Mouse (Mus musculus) forebrain, embryonic 15.5 days (tissue): ENCODE results near the gene Ncoa3. TPM values are rescaled to one million over a fixed set of nuclear protein-coding genes. Genes with fewer than 3 reads are reported as not detected.
A peak's percentile ranks its signal among the peaks of the same experiment; 100 is the strongest.

Source experiments
- ATAC-seq: fragments of 200-750 bp; cut with Nextera tagmentation; replicated peaks from 2 replicates; pipeline ENCODE4 v1.8.0; 2017; ENCODE audit warnings: mild to moderate bottlenecking, moderate TSS enrichment, moderate library complexity
- H3K27ac ChIP-seq: fragments of 300-500 bp; sonication (generic); replicated peaks from 2 replicates; pipeline ENCODE4 v1.5.1; 2015; ENCODE audit warnings: mild to moderate bottlenecking, inconsistent platforms
- H3K27me3 ChIP-seq: fragments of 300-500 bp; sonication (generic); 2 replicates; pipeline ENCODE4 v1.6.1; 2015; ENCODE audit warnings: inconsistent platforms
- H3K36me3 ChIP-seq: fragments of 300-500 bp; sonication (generic); 2 replicates; pipeline ENCODE4 v1.6.1; 2015; ENCODE audit warnings: mild to moderate bottlenecking, inconsistent platforms
- H3K4me1 ChIP-seq: fragments of 300-500 bp; sonication (generic); 2 replicates; pipeline ENCODE4 v1.6.1; 2015; ENCODE audit warnings: inconsistent platforms
- H3K4me2 ChIP-seq: fragments of 300-500 bp; sonication (generic); replicated peaks from 2 replicates; pipeline ENCODE4 v1.6.1; 2015; ENCODE audit warnings: mild to moderate bottlenecking, inconsistent platforms
- H3K4me3 ChIP-seq: fragments of 300-500 bp; sonication (generic); 2 replicates; pipeline ENCODE4 v1.5.1; 2015; ENCODE audit warnings: mild to moderate bottlenecking, inconsistent platforms
- H3K9ac ChIP-seq: fragments of 300-500 bp; sonication (generic); replicated peaks from 2 replicates; pipeline ENCODE4 v1.6.1; 2015; ENCODE audit warnings: mild to moderate bottlenecking, inconsistent platforms
- H3K9me3 ChIP-seq: fragments of 300-500 bp; sonication (generic); 2 replicates; pipeline ENCODE4 v1.6.1; 2016; ENCODE audit warnings: inconsistent platforms
- WGBS: fragments of 180-500 bp; shearing (Covaris S2); methylation state at CpG from one replicate; pipeline ENCODE4 v1.1.7; 2015; ENCODE audit warnings: mixed read lengths; 5-methylcytosine and 5-hydroxymethylcytosine counted together
- polyA plus RNA-seq: library from polyadenylated mRNA; unstranded; fragments of >200 nt; fragmentation: Nextera tagmentation; extraction: Ambion mirVana; gene quantifications from 2 replicates; pipeline ENCODE4 v1.2.1, GENCODE M21; 2015

Ncoa3 gene
- polyA plus RNA-seq, 1 experiment from 2014 or later: 9.7 TPM

GRCm38 (mm10) chr2:166010321-166010720, 17.9 kb downstream of the Ncoa3 start:
- Histone ChIP-seq H3K4me1 (peaks cover 33% of the 10 kb centered on the region), H3K27me3 (no peaks in the 10 kb centered on the region), H3K9me3 (no peaks in the 10 kb centered on the region), H3K36me3 (no peaks in the 10 kb centered on the region), H3K4me3 (no peak overlapping the region), H3K9ac (no peak overlapping the region), H3K4me2 (no peak overlapping the region; the same call in 1 of the 2 replicates), H3K27ac (peak overlapping the region; percentile 78)
- no peak for ATAC-seq
- WGBS: 53% methylated on average over 12 of the region's 12 CpGs

GRCm38 (mm10) chr2:166011422-166011821, 19.0 kb downstream of the Ncoa3 start:
- H3K27ac ChIP-seq: no peak overlapping the region
- H3K4me2 ChIP-seq: no peak overlapping the region
- no peaks in the 10 kb centered on the region for H3K9me3 ChIP-seq
- H3K4me1 ChIP-seq: peaks cover 33% of the 10 kb centered on the region
- no peak overlapping the region for H3K9ac ChIP-seq
- 78% methylated on average over 3 of the region's 3 CpGs for WGBS
- no peaks in the 10 kb centered on the region for H3K27me3 ChIP-seq
- H3K36me3 ChIP-seq: no peaks in the 10 kb centered on the region
- H3K4me3 ChIP-seq: no peak overlapping the region
- ATAC-seq: no peak

GRCm38 (mm10) chr2:166012145-166012544, 19.7 kb downstream of the Ncoa3 start:
- Histone ChIP-seq H3K9me3 (no peaks in the 10 kb centered on the region), H3K36me3 (no peaks in the 10 kb centered on the region), H3K27me3 (no peaks in the 10 kb centered on the region), H3K4me1 (peaks cover 33% of the 10 kb centered on the region), H3K27ac (no peak overlapping the region), H3K4me3 (no peak overlapping the region), H3K9ac (no peak overlapping the region), H3K4me2 (no peak overlapping the region)
- WGBS: 69% methylated on average over 2 of the region's 2 CpGs
- ATAC-seq: no peak

- H3K27me3 ChIP-seq: no peaks in the 10 kb centered on the region
- no peak overlapping the region for H3K4me3 ChIP-seq
- H3K9me3 ChIP-seq: no peaks in the 10 kb centered on the region
These were observed 26.3 kb downstream of the Ncoa3 start for GRCm38 (mm10) chr2:166018769-166019168.

GRCm38 (mm10) chr2:166020026-166020425, 27.6 kb downstream of the Ncoa3 start:
- Histone ChIP-seq H3K27me3 (no peaks in the 10 kb centered on the region), H3K4me3 (no peak overlapping the region), H3K4me1 (peaks cover 38% of the 10 kb centered on the region), H3K9ac (no peak overlapping the region), H3K9me3 (no peaks in the 10 kb centered on the region), H3K4me2 (no peak overlapping the region), H3K36me3 (no peaks in the 10 kb centered on the region), H3K27ac (no peak overlapping the region)
- ATAC-seq: no peak
- WGBS: 91% methylated on average over 2 of the region's 2 CpGs

More at GRCm38 (mm10) chr2:166018769-166019168, 26.3 kb downstream of the Ncoa3 start:
- H3K36me3 ChIP-seq: no peaks in the 10 kb centered on the region
- ATAC-seq: no peak
- H3K4me2 ChIP-seq: no peak overlapping the region
- 89% methylated on average over 3 of the region's 3 CpGs for WGBS
- peaks cover 26% of the 10 kb centered on the region for H3K4me1 ChIP-seq
- no peak overlapping the region for H3K9ac ChIP-seq
- no peak overlapping the region for H3K27ac ChIP-seq

GRCm38 (mm10) chr2:166021073-166021610, 28.7 kb downstream of the Ncoa3 start:
- H3K4me1 ChIP-seq: peaks cover 45% of the 10 kb centered on the region
- no peak overlapping the region for H3K4me3 ChIP-seq
- H3K9ac ChIP-seq: peak overlapping the region; percentile 13; the same call in 1 of the 2 replicates
- peak overlapping the region; percentile 80 for H3K27ac ChIP-seq
- no peak overlapping the region for H3K4me2 ChIP-seq
- H3K27me3 ChIP-seq: no peaks in the 10 kb centered on the region
- WGBS: 18% methylated on average over 4 of the region's 4 CpGs
- ATAC-seq: peak; percentile 68
- no peaks in the 10 kb centered on the region for H3K9me3 ChIP-seq
- no peaks in the 10 kb centered on the region for H3K36me3 ChIP-seq

- no peaks in the 10 kb centered on the region for H3K9me3 ChIP-seq
- H3K4me1 ChIP-seq: peaks cover 45% of the 10 kb centered on the region
- H3K27ac ChIP-seq: peak overlapping the region; percentile 80
- H3K9ac ChIP-seq: no peak overlapping the region
- no peaks in the 10 kb centered on the region for H3K27me3 ChIP-seq
- no peak overlapping the region for H3K4me3 ChIP-seq
- ATAC-seq: 0 out of 2 replicates have a peak, but pooled peaks have one; percentile 79
- H3K4me2 ChIP-seq: no peak overlapping the region
- 18% methylated on average over 3 of the region's 3 CpGs for WGBS
- H3K36me3 ChIP-seq: no peaks in the 10 kb centered on the region
These were observed 29.2 kb downstream of the Ncoa3 start for GRCm38 (mm10) chr2:166021642-166022041.

GRCm38 (mm10) chr2:166022327-166022726, 29.9 kb downstream of the Ncoa3 start:
- Histone ChIP-seq H3K4me1 (peaks cover 45% of the 10 kb centered on the region), H3K4me3 (no peak overlapping the region), H3K9ac (no peak overlapping the region), H3K9me3 (no peaks in the 10 kb centered on the region), H3K27me3 (no peaks in the 10 kb centered on the region), H3K36me3 (no peaks in the 10 kb centered on the region), H3K27ac (peak overlapping the region; percentile 80), H3K4me2 (no peak overlapping the region)
- no peak for ATAC-seq
- 27% methylated on average over 8 of the region's 8 CpGs for WGBS

GRCm38 (mm10) chr2:166024079-166024478, 31.6 kb downstream of the Ncoa3 start:
- Histone ChIP-seq H3K4me2 (no peak overlapping the region), H3K4me1 (peaks cover 48% of the 10 kb centered on the region), H3K9me3 (no peaks in the 10 kb centered on the region), H3K9ac (no peak overlapping the region), H3K27ac (peak overlapping the region; percentile 34; the same call in 1 of the 2 replicates), H3K36me3 (no peaks in the 10 kb centered on the region), H3K27me3 (no peaks in the 10 kb centered on the region), H3K4me3 (no peak overlapping the region)
- ATAC-seq: no peak
- WGBS: 87% methylated on average over 3 of the region's 3 CpGs

GRCm38 (mm10) chr2:166024621-166025020, 32.2 kb downstream of the Ncoa3 start:
- H3K9me3 ChIP-seq: no peaks in the 10 kb centered on the region
- no peak overlapping the region for H3K9ac ChIP-seq
- H3K27me3 ChIP-seq: no peaks in the 10 kb centered on the region
- no peak for ATAC-seq
- H3K4me1 ChIP-seq: peaks cover 52% of the 10 kb centered on the region
- 42% methylated on average over 4 of the region's 4 CpGs for WGBS
- no peak overlapping the region for H3K4me2 ChIP-seq
- peak overlapping the region; percentile 34; the same call in 1 of the 2 replicates for H3K27ac ChIP-seq
- H3K4me3 ChIP-seq: no peak overlapping the region
- no peaks in the 10 kb centered on the region for H3K36me3 ChIP-seq

GRCm38 (mm10) chr2:166025943-166026342, 33.5 kb downstream of the Ncoa3 start:
- Histone ChIP-seq H3K4me3 (no peak overlapping the region), H3K9ac (no peak overlapping the region), H3K36me3 (no peaks in the 10 kb centered on the region), H3K4me1 (peaks cover 58% of the 10 kb centered on the region), H3K9me3 (no peaks in the 10 kb centered on the region), H3K4me2 (no peak overlapping the region), H3K27me3 (no peaks in the 10 kb centered on the region), H3K27ac (no peak overlapping the region)
- WGBS: 91% methylated on average over 5 of the region's 5 CpGs
- no peak for ATAC-seq

GRCm38 (mm10) chr2:166027834-166028233, 35.4 kb downstream of the Ncoa3 start:
- no peak for ATAC-seq
- no peak overlapping the region for H3K4me2 ChIP-seq
- no peaks in the 10 kb centered on the region for H3K27me3 ChIP-seq
- H3K9ac ChIP-seq: no peak overlapping the region
- H3K4me3 ChIP-seq: no peak overlapping the region
- peaks cover 51% of the 10 kb centered on the region for H3K4me1 ChIP-seq
- WGBS: 95% methylated on average over 3 of the region's 3 CpGs
- no peaks in the 10 kb centered on the region for H3K9me3 ChIP-seq
- no peaks in the 10 kb centered on the region for H3K36me3 ChIP-seq
- no peak overlapping the region for H3K27ac ChIP-seq

- Histone ChIP-seq H3K27me3 (no peaks in the 10 kb centered on the region), H3K9ac (no peak overlapping the region), H3K9me3 (no peaks in the 10 kb centered on the region), H3K36me3 (no peaks in the 10 kb centered on the region), H3K4me3 (no peak overlapping the region), H3K4me2 (no peak overlapping the region), H3K27ac (peak overlapping the region; percentile 54), H3K4me1 (peaks cover 45% of the 10 kb centered on the region)
- ATAC-seq: no peak
- 53% methylated on average over 4 of the region's 4 CpGs for WGBS
These were observed 36.8 kb downstream of the Ncoa3 start for GRCm38 (mm10) chr2:166029232-166029631.
